Mouse (Mus musculus) bone marrow, adult 2 months (tissue): Measurements from ENCODE around the gene Rps6ka1.

Experiments used
- CTCF ChIP-seq: fragments of 200-500 bp; IDR thresholded peaks from 2 replicates; pipeline ENCODE4 v1.5.1; 2011; ENCODE audit warnings: low read length, control low read depth; ENCODE audit not compliant: control insufficient read depth, insufficient read depth
- POLR2A ChIP-seq: fragments of 200-500 bp; IDR thresholded peaks from 2 replicates; pipeline ENCODE4 v1.6.1; 2011; ENCODE audit warnings: low read depth, mild to moderate bottlenecking, control low read depth, low read length, borderline replicate concordance; ENCODE audit not compliant: control insufficient read depth

DNA sequence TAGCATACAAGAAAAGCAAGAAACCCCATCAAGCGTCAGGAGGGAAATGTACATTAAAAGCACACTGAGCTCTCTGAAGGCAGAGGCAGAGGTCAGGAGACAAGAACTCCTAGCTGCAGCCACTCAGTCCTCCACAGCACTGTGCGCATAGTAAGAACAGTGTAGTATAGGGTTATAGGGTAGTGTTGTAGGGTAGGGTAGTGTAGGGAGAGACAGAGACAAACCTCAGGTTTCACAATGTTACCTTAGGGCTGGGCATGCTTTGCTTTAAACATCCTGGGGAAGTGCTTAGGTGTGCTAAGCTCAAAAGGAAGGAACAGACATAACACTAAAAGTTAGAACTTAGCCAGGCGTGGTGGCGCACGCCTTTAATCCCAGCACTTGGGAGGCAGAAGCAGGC is 52.4 kb downstream of the Rps6ka1 start:
- TF ChIP-seq CTCF (no peak), POLR2A (no peak)
